Comparison of ENCODE assay signal across 1 mouse cellular context in genomic region chr13:23742007-23742406, GRCm38 (mm10).
TF ChIP-seq lines count a peak whose summit lies in the region.

No protein-coding gene starts in this region.

TF ChIP-seq in MEL, 35 proteins besides CTCF, POLR2A, EP300 and RAD21 (continued from another document):
- no peak for TF ChIP-seq UBTF (IDR thresholded peaks at IDR 0.05; ENCODE audit: borderline replicate concordance, insufficient read depth, low read depth, low read length)
- no peak for TF ChIP-seq JUND (IDR thresholded peaks at IDR 0.05; ENCODE audit: low read depth, low read length)
- no peak for TF ChIP-seq MEF2A (IDR thresholded peaks at IDR 0.05; ENCODE audit: extremely low read depth, insufficient replicate concordance, low read depth, low read length, poor library complexity, severe bottlenecking)
